Mouse (Mus musculus): Measurements from ENCODE around the gene Stk40. TPM values are rescaled to one million over a fixed set of nuclear protein-coding genes. Genes with fewer than 3 reads are reported as not detected.

Stk40 gene
- 28.1 and 29.9 TPM in 2 replicates for polyA plus RNA-seq (2015; fragmentation: Nextera tagmentation; extraction: Ambion mirVana)

GRCm38 (mm10) chr4:126103590-126104068, at the start of gene Stk40:
Gene Stk40 (plus strand): TSS chr4:126103957.
- Histone ChIP-seq H3K4me3 (replicated peaks) (peak within 1 kb of the TSS; percentile 81), H3K27ac (replicated peaks) (peak within 1 kb of the TSS; percentile 89), H3K4me1 (peaks cover 58% of the 10 kb centered on the region), H3K27me3 (replicated peaks) (no peaks in the 10 kb centered on the region), H3K36me3 (no peaks in the 10 kb centered on the region), H3K9ac (replicated peaks) (peak within 1 kb of the TSS; percentile 82), H3K4me2 (peak within 1 kb of the TSS; percentile 96), H3K9me3 (replicated peaks) (no peaks in the 10 kb centered on the region)
- ATAC-seq (ENCODE audit: low FRiP score): peak; percentile 97
- 0% methylated on average over 30 of the region's 34 CpGs for WGBS

DNA sequence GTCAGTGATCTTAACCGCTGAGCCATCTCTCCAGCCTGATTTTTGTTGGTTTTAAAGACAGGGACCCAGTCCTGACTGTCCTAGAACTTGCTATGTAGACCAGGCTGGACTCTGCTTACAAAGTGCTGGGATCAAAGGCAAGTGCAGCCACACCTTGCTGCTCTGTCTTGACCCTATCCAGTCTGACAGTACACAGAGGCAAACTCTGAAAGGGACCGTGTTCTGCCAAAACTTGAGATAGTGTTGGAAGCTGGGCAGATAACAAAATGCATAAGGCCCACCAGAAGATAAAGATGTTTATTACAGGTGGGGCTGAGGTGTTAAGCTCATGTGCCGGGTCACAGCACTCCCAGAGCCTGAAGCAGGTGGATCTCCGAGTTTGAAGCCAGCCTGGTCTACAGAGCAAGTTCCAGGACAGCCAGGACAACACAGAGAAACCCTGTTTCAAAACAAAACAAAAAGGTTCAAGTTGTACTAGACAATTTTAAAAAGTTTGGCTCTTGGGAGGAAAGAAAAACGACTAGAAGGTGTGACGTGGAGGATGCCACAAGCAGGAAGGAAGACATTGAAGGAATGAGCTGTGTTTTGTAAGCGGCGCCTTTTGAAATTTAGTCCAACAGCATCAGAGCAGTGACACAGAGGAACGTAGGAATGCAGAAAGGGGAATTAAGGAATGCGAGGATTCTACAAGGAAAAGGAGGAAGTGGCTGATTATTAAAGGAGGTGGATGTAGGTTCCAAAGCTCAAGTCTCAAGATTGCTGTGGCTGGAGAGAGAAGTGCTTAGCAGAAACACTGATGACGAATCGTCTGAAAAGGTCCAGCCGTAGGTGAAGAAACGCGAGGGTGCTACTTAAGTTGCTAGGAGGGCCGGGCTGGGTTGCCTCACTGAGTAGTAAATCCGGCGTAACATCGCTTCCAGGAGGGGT, 46.3 kb upstream of the Stk40 start:
- H3K36me3 ChIP-seq: peaks cover 31% of the 10 kb centered on the region
- peak overlapping the region; percentile 86 for H3K4me2 ChIP-seq
- ATAC-seq (ENCODE audit: low FRiP score): 0 out of 2 replicates have a peak, but pooled peaks have one; percentile 15
- H3K9me3 ChIP-seq (replicated peaks): no peaks in the 10 kb centered on the region
- H3K9ac ChIP-seq (replicated peaks): peak overlapping the region; percentile 51
- WGBS: 16% methylated on average over 19 of the region's 19 CpGs
- H3K4me3 ChIP-seq (replicated peaks): peak overlapping the region; percentile 79
- H3K4me1 ChIP-seq: peaks cover 28% of the 10 kb centered on the region
- no peaks in the 10 kb centered on the region for H3K27me3 ChIP-seq (replicated peaks)
- H3K27ac ChIP-seq (replicated peaks): no peak overlapping the region; the same call in 1 of the 2 replicates

- peak within 1 kb of the TSS; percentile 76 for H3K9ac ChIP-seq (replicated peaks)
- H3K4me1 ChIP-seq: peaks cover 29% of the 10 kb centered on the region
- no peaks in the 10 kb centered on the region for H3K27me3 ChIP-seq (replicated peaks)
- peak within 1 kb of the TSS; percentile 79 for H3K4me3 ChIP-seq (replicated peaks)
- H3K36me3 ChIP-seq: peaks cover 24% of the 10 kb centered on the region
- ATAC-seq (ENCODE audit: low FRiP score): peak; percentile 98
- H3K4me2 ChIP-seq: peak within 1 kb of the TSS; percentile 86
- WGBS: under 1% methylated on average over 57 of the region's 57 CpGs
- no peaks in the 10 kb centered on the region for H3K9me3 ChIP-seq (replicated peaks)
- peak within 1 kb of the TSS; percentile 78 for H3K27ac ChIP-seq (replicated peaks)
These were observed 45.4 kb upstream of the Stk40 start, which contains the start of gene Oscp1 for GRCm38 (mm10) chr4:126058134-126058996. Gene Oscp1 (plus strand): TSS chr4:126058565.

GRCm38 (mm10) chr4:126058997-126059362, 44.8 kb upstream of the Stk40 start:
- Histone ChIP-seq H3K27ac (replicated peaks) (peak overlapping the region; percentile 78), H3K4me3 (replicated peaks) (peak overlapping the region; percentile 79), H3K27me3 (replicated peaks) (no peaks in the 10 kb centered on the region), H3K4me1 (peaks cover 29% of the 10 kb centered on the region), H3K36me3 (peaks cover 18% of the 10 kb centered on the region), H3K4me2 (peak overlapping the region; percentile 86), H3K9ac (replicated peaks) (peak overlapping the region; percentile 76), H3K9me3 (replicated peaks) (no peaks in the 10 kb centered on the region)
- no peak for ATAC-seq (ENCODE audit: low FRiP score)
- WGBS: 39% methylated on average over 9 of the region's 9 CpGs

GRCm38 (mm10) chr4:126062856-126063255, 40.9 kb upstream of the Stk40 start:
- no peak overlapping the region for H3K9ac ChIP-seq (replicated peaks)
- H3K9me3 ChIP-seq (replicated peaks): no peaks in the 10 kb centered on the region
- H3K4me2 ChIP-seq: no peak overlapping the region
- H3K4me3 ChIP-seq (replicated peaks): no peak overlapping the region
- WGBS: 36% methylated on average over 1 of the region's 1 CpGs
- no peak for ATAC-seq (ENCODE audit: low FRiP score)
- H3K36me3 ChIP-seq: no peaks in the 10 kb centered on the region
- no peaks in the 10 kb centered on the region for H3K27me3 ChIP-seq (replicated peaks)
- H3K4me1 ChIP-seq: peaks cover 22% of the 10 kb centered on the region
- H3K27ac ChIP-seq (replicated peaks): no peak overlapping the region

- no peak for ATAC-seq (ENCODE audit: low FRiP score)
- H3K27ac ChIP-seq (replicated peaks): no peak overlapping the region
- no peaks in the 10 kb centered on the region for H3K9me3 ChIP-seq (replicated peaks)
- 90% methylated on average over 7 of the region's 7 CpGs for WGBS
- peaks cover 7% of the 10 kb centered on the region; the same call in 1 of the 2 replicates for H3K4me1 ChIP-seq
- H3K4me3 ChIP-seq (replicated peaks): no peak overlapping the region
- no peaks in the 10 kb centered on the region for H3K36me3 ChIP-seq
- H3K27me3 ChIP-seq (replicated peaks): no peaks in the 10 kb centered on the region
- H3K4me2 ChIP-seq: no peak overlapping the region
- H3K9ac ChIP-seq (replicated peaks): no peak overlapping the region
These were observed 38.5 kb upstream of the Stk40 start for GRCm38 (mm10) chr4:126065241-126065640.

- no peak overlapping the region for H3K4me2 ChIP-seq
- no peaks in the 10 kb centered on the region for H3K36me3 ChIP-seq
- no peak overlapping the region for H3K9ac ChIP-seq (replicated peaks)
- H3K9me3 ChIP-seq (replicated peaks): no peaks in the 10 kb centered on the region
- no peaks in the 10 kb centered on the region for H3K27me3 ChIP-seq (replicated peaks)
- H3K27ac ChIP-seq (replicated peaks): no peak overlapping the region
- 82% methylated on average over 15 of the region's 15 CpGs for WGBS
- H3K4me3 ChIP-seq (replicated peaks): no peak overlapping the region
- ATAC-seq (ENCODE audit: low FRiP score): no peak
- H3K4me1 ChIP-seq: no peaks in the 10 kb centered on the region
These were observed 36.2 kb upstream of the Stk40 start for GRCm38 (mm10) chr4:126067401-126068077.

- Histone ChIP-seq H3K27me3 (replicated peaks) (no peaks in the 10 kb centered on the region), H3K36me3 (0 out of 2 replicates have a peak, but pooled peaks cover 3% of the 10 kb centered on the region)
- ATAC-seq (ENCODE audit: low FRiP score): no peak
These were observed 34.9 kb upstream of the Stk40 start for GRCm38 (mm10) chr4:126068842-126069241.

GRCm38 (mm10) chr4:126077833-126078232, 25.9 kb upstream of the Stk40 start:
- H3K4me2 ChIP-seq: no peak overlapping the region
- no peak for ATAC-seq (ENCODE audit: low FRiP score)
- no peak overlapping the region for H3K4me3 ChIP-seq (replicated peaks)
- WGBS: 87% methylated on average over 6 of the region's 6 CpGs
- no peaks in the 10 kb centered on the region for H3K4me1 ChIP-seq
- peaks cover 36% of the 10 kb centered on the region for H3K36me3 ChIP-seq
- H3K9ac ChIP-seq (replicated peaks): no peak overlapping the region
- no peaks in the 10 kb centered on the region for H3K27me3 ChIP-seq (replicated peaks)
- H3K27ac ChIP-seq (replicated peaks): no peak overlapping the region
- H3K9me3 ChIP-seq (replicated peaks): no peaks in the 10 kb centered on the region

More at GRCm38 (mm10) chr4:126068842-126069241, 34.9 kb upstream of the Stk40 start:
- Histone ChIP-seq H3K4me2 (no peak overlapping the region), H3K27ac (replicated peaks) (no peak overlapping the region), H3K4me3 (replicated peaks) (no peak overlapping the region), H3K4me1 (no peaks in the 10 kb centered on the region), H3K9ac (replicated peaks) (no peak overlapping the region), H3K9me3 (replicated peaks) (no peaks in the 10 kb centered on the region)
- WGBS: 91% methylated on average over 6 of the region's 6 CpGs

GRCm38 (mm10) chr4:126079266-126079665, 24.5 kb upstream of the Stk40 start:
- Histone ChIP-seq H3K36me3 (peaks cover 44% of the 10 kb centered on the region), H3K9ac (replicated peaks) (no peak overlapping the region), H3K9me3 (replicated peaks) (no peaks in the 10 kb centered on the region), H3K4me3 (replicated peaks) (no peak overlapping the region), H3K27me3 (replicated peaks) (no peaks in the 10 kb centered on the region), H3K27ac (replicated peaks) (no peak overlapping the region), H3K4me1 (no peaks in the 10 kb centered on the region), H3K4me2 (no peak overlapping the region)
- WGBS: 82% methylated on average over 4 of the region's 4 CpGs
- ATAC-seq (ENCODE audit: low FRiP score): no peak

DNA sequence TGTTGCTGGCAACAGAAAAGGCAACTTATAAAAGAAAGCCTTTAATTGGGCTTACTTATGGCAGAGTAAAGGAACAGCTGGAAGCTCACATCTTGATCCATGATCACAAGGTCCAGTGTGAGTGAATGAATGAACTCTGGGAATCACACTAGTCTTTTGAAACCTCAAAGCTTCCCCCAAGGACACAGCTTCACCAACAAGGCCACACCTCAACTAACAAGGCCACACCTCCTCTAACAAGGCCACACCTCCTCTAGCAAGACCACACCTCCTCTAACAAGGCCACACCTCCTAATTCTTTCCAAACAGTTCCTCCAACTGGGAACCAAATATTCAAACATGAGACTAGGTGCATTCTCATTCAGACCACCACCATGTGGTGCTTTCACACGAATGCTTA, 22.2 kb upstream of the Stk40 start:
- ATAC-seq (ENCODE audit: low FRiP score): no peak
- H3K4me1 ChIP-seq: no peaks in the 10 kb centered on the region
- no peaks in the 10 kb centered on the region for H3K27me3 ChIP-seq (replicated peaks)
- H3K4me3 ChIP-seq (replicated peaks): no peak overlapping the region
- H3K36me3 ChIP-seq: peaks cover 36% of the 10 kb centered on the region
- 98% methylated on average over 1 of the region's 1 CpGs for WGBS
- no peak overlapping the region for H3K9ac ChIP-seq (replicated peaks)
- H3K9me3 ChIP-seq (replicated peaks): no peaks in the 10 kb centered on the region
- H3K27ac ChIP-seq (replicated peaks): no peak overlapping the region
- H3K4me2 ChIP-seq: no peak overlapping the region

Data from neural tube, embryonic 15.5 days (tissue).